Mouse (Mus musculus): ENCODE measurements around the gene Ppib. TPM values are rescaled to one million over a fixed set of nuclear protein-coding genes. Genes with fewer than 3 reads are reported as not detected.

Ppib gene
- polyA plus RNA-seq, 1 experiment from 2014 or later = 836 TPM

GRCm38 (mm10) chr9:66078072-66078471 is 18.1 kb downstream of the Ppib start:
- Histone ChIP-seq H3K36me3 (no peaks in the 10 kb centered on the region), H3K4me3 (replicated peaks) (no peak overlapping the region), H3K27me3 (replicated peaks) (no peaks in the 10 kb centered on the region), H3K9ac (no peak overlapping the region), H3K9me3 (no peaks in the 10 kb centered on the region), H3K4me2 (0 out of 2 replicates have a peak overlapping the region, but pooled peaks have one; percentile 21), H3K27ac (no peak overlapping the region), H3K4me1 (peaks cover 4% of the 10 kb centered on the region; the same call in 1 of the 2 replicates)
- 58% methylated on average over 3 of the region's 3 CpGs for WGBS
- no peak for ATAC-seq (ENCODE audit: insufficient read depth, low FRiP score, low read depth)

GRCm38 (mm10) chr9:66078493-66078892 is 18.5 kb downstream of the Ppib start:
- Histone ChIP-seq H3K9ac (no peak overlapping the region), H3K27ac (no peak overlapping the region), H3K4me2 (peak overlapping the region; percentile 21), H3K36me3 (no peaks in the 10 kb centered on the region), H3K4me3 (replicated peaks) (no peak overlapping the region), H3K9me3 (no peaks in the 10 kb centered on the region), H3K4me1 (peaks cover 4% of the 10 kb centered on the region; the same call in 1 of the 2 replicates), H3K27me3 (replicated peaks) (no peaks in the 10 kb centered on the region)
- no peak for ATAC-seq (ENCODE audit: insufficient read depth, low FRiP score, low read depth)
- 8% methylated on average over 14 of the region's 14 CpGs for WGBS

GRCm38 (mm10) chr9:66080804-66081459 is 20.9 kb downstream of the Ppib start:
- Histone ChIP-seq H3K4me2 (no peak overlapping the region), H3K36me3 (no peaks in the 10 kb centered on the region), H3K4me1 (peaks cover 4% of the 10 kb centered on the region; the same call in 1 of the 2 replicates), H3K27me3 (replicated peaks) (no peaks in the 10 kb centered on the region), H3K27ac (no peak overlapping the region), H3K9ac (no peak overlapping the region), H3K4me3 (replicated peaks) (no peak overlapping the region), H3K9me3 (no peaks in the 10 kb centered on the region)
- ATAC-seq (ENCODE audit: insufficient read depth, low FRiP score, low read depth) = no peak
- 74% methylated on average over 3 of the region's 3 CpGs for WGBS

- no peak overlapping the region for H3K9ac ChIP-seq
- H3K36me3 ChIP-seq = peaks cover 4% of the 10 kb centered on the region; the same call in 1 of the 2 replicates
- no peak overlapping the region for H3K27ac ChIP-seq
- 83% methylated on average over 4 of the region's 4 CpGs for WGBS
- no peak for ATAC-seq (ENCODE audit: insufficient read depth, low FRiP score, low read depth)
- H3K27me3 ChIP-seq (replicated peaks) = no peaks in the 10 kb centered on the region
- H3K4me2 ChIP-seq = no peak overlapping the region
- no peak overlapping the region for H3K4me3 ChIP-seq (replicated peaks)
- no peaks in the 10 kb centered on the region for H3K9me3 ChIP-seq
- H3K4me1 ChIP-seq = peaks cover 4% of the 10 kb centered on the region; the same call in 1 of the 2 replicates
Measured at GRCm38 (mm10) chr9:66081999-66082398, 22.0 kb downstream of the Ppib start.

- H3K27ac ChIP-seq = no peak overlapping the region
- no peak overlapping the region for H3K4me3 ChIP-seq (replicated peaks)
- no peaks in the 10 kb centered on the region for H3K4me1 ChIP-seq
- H3K9ac ChIP-seq = no peak overlapping the region
- no peak overlapping the region for H3K4me2 ChIP-seq
- H3K36me3 ChIP-seq = peaks cover 18% of the 10 kb centered on the region
- WGBS = 84% methylated on average over 3 of the region's 3 CpGs
- H3K9me3 ChIP-seq = no peaks in the 10 kb centered on the region
- no peak for ATAC-seq (ENCODE audit: insufficient read depth, low FRiP score, low read depth)
- no peaks in the 10 kb centered on the region for H3K27me3 ChIP-seq (replicated peaks)
Measured at GRCm38 (mm10) chr9:66084171-66084570, 24.1 kb downstream of the Ppib start.

- Histone ChIP-seq H3K27ac (no peak overlapping the region), H3K9me3 (no peaks in the 10 kb centered on the region), H3K9ac (no peak overlapping the region), H3K4me2 (no peak overlapping the region), H3K27me3 (replicated peaks) (no peaks in the 10 kb centered on the region), H3K36me3 (peaks cover 38% of the 10 kb centered on the region), H3K4me3 (replicated peaks) (no peak overlapping the region), H3K4me1 (peaks cover 1% of the 10 kb centered on the region; the same call in 1 of the 2 replicates)
- no peak for ATAC-seq (ENCODE audit: insufficient read depth, low FRiP score, low read depth)
- 97% methylated on average over 7 of the region's 7 CpGs for WGBS
Measured at GRCm38 (mm10) chr9:66087062-66087461, 27.0 kb downstream of the Ppib start.

GRCm38 (mm10) chr9:66088411-66088810 is 28.4 kb downstream of the Ppib start:
- 53% methylated on average over 4 of the region's 4 CpGs for WGBS
- ATAC-seq (ENCODE audit: insufficient read depth, low FRiP score, low read depth) = no peak

GRCm38 (mm10) chr9:66090593-66091244 is 30.7 kb downstream of the Ppib start:
- Histone ChIP-seq H3K4me1 (peaks cover 12% of the 10 kb centered on the region; the same call in 1 of the 2 replicates), H3K27ac (peak overlapping the region; percentile 68), H3K9ac (no peak overlapping the region), H3K27me3 (replicated peaks) (no peaks in the 10 kb centered on the region), H3K36me3 (peaks cover 55% of the 10 kb centered on the region), H3K4me3 (replicated peaks) (no peak overlapping the region), H3K9me3 (no peaks in the 10 kb centered on the region), H3K4me2 (no peak overlapping the region)
- ATAC-seq (ENCODE audit: insufficient read depth, low FRiP score, low read depth) = peak; percentile 59; the same call in 1 of the 2 replicates
- WGBS = 77% methylated on average over 13 of the region's 13 CpGs

More at GRCm38 (mm10) chr9:66088411-66088810, 28.4 kb downstream of the Ppib start:
- Histone ChIP-seq H3K4me2 (no peak overlapping the region), H3K9ac (no peak overlapping the region), H3K4me3 (replicated peaks) (no peak overlapping the region), H3K9me3 (no peaks in the 10 kb centered on the region), H3K27me3 (replicated peaks) (no peaks in the 10 kb centered on the region), H3K4me1 (peaks cover 12% of the 10 kb centered on the region; the same call in 1 of the 2 replicates), H3K36me3 (peaks cover 48% of the 10 kb centered on the region), H3K27ac (no peak overlapping the region)

- peak; percentile 57 for ATAC-seq (ENCODE audit: insufficient read depth, low FRiP score, low read depth)
- Histone ChIP-seq H3K4me1 (peaks cover 12% of the 10 kb centered on the region; the same call in 1 of the 2 replicates), H3K27ac (peak overlapping the region; percentile 59), H3K4me3 (replicated peaks) (no peak overlapping the region), H3K36me3 (peaks cover 55% of the 10 kb centered on the region), H3K9ac (no peak overlapping the region), H3K9me3 (no peaks in the 10 kb centered on the region), H3K4me2 (no peak overlapping the region), H3K27me3 (replicated peaks) (no peaks in the 10 kb centered on the region)
- WGBS = 32% methylated on average over 6 of the region's 6 CpGs
Measured at GRCm38 (mm10) chr9:66091327-66092231, 31.6 kb downstream of the Ppib start.

- Histone ChIP-seq H3K9me3 (no peaks in the 10 kb centered on the region), H3K27me3 (replicated peaks) (no peaks in the 10 kb centered on the region), H3K27ac (peak overlapping the region; percentile 59), H3K9ac (no peak overlapping the region), H3K36me3 (peaks cover 56% of the 10 kb centered on the region), H3K4me1 (peaks cover 12% of the 10 kb centered on the region; the same call in 1 of the 2 replicates), H3K4me2 (no peak overlapping the region), H3K4me3 (replicated peaks) (no peak overlapping the region)
- WGBS = 54% methylated on average over 2 of the region's 2 CpGs
- no peak for ATAC-seq (ENCODE audit: insufficient read depth, low FRiP score, low read depth)
Measured at GRCm38 (mm10) chr9:66092664-66093063, 32.6 kb downstream of the Ppib start.

GRCm38 (mm10) chr9:66101577-66101976 is 41.6 kb downstream of the Ppib start:
- H3K4me2 ChIP-seq = no peak overlapping the region
- peaks cover 32% of the 10 kb centered on the region for H3K36me3 ChIP-seq
- WGBS = 74% methylated on average over 8 of the region's 8 CpGs
- no peak overlapping the region for H3K9ac ChIP-seq
- no peak overlapping the region for H3K4me3 ChIP-seq (replicated peaks)
- no peaks in the 10 kb centered on the region for H3K4me1 ChIP-seq
- no peaks in the 10 kb centered on the region for H3K9me3 ChIP-seq
- ATAC-seq (ENCODE audit: insufficient read depth, low FRiP score, low read depth) = no peak
- H3K27ac ChIP-seq = no peak overlapping the region
- no peaks in the 10 kb centered on the region for H3K27me3 ChIP-seq (replicated peaks)

Data from stomach, embryonic 15.5 days (tissue).